Mouse (Mus musculus): ENCODE data around the gene Rock2. TPM values are rescaled to one million over a fixed set of nuclear protein-coding genes. Genes with fewer than 3 reads are reported as not detected.
"Not testable (repeated sequence)": the region's sequence is repeated elsewhere in the genome, so short reads cannot be mapped to it uniquely, and the experiment has no call there.

Rock2 gene
- total and polyA plus RNA-seq, 3 experiments, result 2.5 to 74.6 (median 71.9) TPM

DNA sequence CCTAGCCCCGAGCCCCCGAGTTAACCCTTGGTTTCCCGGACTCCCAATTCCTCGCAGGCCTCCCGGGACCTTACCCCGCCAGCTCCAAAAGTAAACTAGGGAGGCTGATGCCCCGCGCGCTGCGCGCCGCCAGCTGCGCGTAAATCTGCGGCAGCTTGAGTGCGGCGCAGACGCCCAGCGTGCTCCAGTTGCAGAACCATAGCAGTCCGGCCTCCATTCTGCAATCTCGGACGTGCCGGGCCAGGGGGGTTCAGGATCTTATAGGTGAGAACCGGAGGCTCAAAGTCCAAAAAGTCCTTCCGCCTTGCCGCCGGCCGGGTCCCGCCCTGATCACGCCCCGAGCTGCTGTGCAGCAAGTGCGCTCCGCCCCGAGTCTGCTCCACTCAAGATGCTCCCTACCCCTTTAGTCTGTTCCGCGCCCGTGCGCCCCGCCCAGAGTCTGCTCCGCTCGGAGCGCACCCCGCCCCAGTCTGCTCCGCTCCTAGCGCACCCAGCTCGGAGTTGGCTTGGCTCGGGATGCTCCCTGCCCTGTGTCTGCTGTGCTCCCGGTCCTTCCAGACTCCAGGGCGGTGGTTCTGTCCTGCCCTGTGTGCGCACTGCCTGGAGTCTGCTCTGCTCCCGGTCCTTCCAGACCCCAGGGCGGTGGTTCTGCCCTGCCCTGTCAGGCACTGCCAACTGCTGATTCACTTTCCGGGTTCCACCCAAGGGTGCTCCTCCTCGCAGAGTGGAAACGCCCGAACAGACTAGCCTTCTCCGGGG, 105.2 kb downstream of the Rock2 start, which contains the start of gene Pqlc3:
Pqlc3 (minus strand) TSS at position 670 of the 759 bp plus-strand sequence.
- peak; percentile 96 for DNase-seq

DNA sequence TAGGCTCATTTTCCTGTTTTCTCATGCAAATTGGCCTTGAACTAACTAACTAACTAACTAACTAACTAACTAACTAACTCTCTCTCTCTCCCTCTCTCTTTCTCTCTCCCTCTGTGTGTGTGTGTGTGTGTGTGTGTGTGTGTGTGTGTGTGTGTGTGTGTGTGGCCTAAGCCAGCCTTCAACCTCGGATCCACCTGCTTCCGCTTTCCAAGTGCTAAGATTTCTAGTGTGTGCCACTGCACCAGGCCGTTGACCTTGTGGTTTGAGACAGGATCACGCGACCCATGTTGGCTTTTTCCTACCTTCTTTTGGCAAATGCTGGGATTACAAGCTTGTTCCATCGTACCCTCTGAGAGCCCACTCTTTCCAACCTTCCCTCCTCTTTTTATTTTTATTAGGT, 105.9 kb downstream of the Rock2 start:
- peak; percentile 28 for DNase-seq

DNA sequence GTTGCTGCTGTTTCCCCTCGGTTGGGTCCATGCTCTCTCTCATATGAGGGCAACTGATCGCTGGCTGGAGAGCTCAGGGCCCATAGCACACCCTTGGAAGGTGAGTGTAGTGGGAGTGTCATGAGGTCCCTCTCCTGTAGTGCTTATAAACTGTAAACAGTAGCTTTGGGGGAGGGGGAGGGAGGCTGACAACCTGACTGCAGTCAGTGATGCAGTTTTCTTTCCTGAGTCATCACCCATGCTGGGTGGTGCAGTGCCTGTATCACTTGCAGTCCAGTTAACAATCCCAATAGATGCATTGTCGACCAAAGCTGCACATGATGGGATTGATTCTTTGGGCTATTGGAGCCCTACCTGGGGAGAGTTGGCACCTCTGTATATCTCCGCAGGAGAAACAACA, 106.5 kb downstream of the Rock2 start:
- DNase-seq, result no peak

- no peak for DNase-seq
These were observed 114.8 kb downstream of the Rock2 start for GRCm38 (mm10) chr12:17009466-17009865.

- DNase-seq, result peak; percentile 82
These were observed 116.6 kb downstream of the Rock2 start, which contains the start of gene 2410004P03Rik for GRCm38 (mm10) chr12:17011100-17011870. Gene 2410004P03Rik, minus strand, starts transcription at chr12:17011727.

DNA sequence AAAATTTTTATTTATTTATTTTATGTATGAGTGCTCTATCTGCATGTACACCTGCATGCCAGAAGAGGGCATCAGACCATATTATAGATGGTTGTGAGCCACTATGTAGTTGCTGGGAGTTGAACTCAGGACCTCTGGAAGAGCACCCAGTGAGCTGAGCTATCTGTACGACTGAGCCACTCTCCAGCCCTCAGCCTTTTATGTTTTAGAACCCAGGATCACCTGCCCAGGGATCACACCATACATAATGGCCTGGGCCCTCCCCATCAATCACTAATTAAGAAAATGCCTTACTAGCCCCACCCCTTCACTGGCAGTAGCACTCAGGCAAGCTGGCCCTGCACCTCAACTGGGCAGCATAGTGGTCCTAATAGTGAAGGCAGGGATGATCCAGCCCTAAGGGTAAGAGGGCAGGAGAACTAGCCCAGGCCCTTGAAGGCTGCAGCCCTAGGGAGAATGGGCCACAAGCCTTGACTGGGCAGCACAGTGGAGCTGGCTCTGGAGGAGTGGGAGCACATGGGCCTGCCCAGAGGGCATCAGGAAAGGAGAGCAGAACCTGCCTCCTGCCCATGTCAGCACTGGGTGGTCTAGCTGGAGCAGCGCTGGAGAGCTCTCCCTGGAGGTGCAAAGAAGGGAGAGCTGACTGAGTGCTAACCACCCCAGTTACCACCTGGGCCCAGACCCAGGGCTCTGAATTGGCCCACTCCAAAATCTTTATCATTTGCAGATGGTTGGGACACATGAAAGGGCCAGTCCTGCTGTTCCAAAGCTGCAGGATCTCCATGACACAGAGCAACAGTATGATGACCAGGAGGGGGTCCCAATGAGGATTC, 117.6 kb downstream of the Rock2 start:
- DNase-seq, result no peak

DNA sequence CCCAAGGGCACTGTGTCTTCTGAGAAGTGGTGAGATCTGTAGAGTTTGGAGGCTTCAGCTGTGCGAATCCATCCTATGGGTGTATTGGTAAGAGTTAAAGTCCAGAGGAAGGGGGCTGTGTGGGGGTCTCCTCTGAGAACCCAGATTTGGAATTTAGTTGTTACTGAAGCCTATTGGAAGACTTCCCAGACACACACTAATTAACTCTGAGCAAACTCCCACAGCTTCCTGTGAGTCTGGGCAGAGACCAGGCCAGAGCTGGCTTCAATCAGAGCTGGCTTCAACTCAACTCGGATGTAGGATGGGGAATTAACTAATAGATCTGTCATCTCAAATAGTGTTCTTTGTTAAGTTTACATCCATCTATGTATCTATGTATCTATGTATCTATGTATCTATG, 121.0 kb downstream of the Rock2 start:
- no peak for DNase-seq

- peak; percentile 47 for DNase-seq
These were observed 123.8 kb downstream of the Rock2 start for GRCm38 (mm10) chr12:17018468-17018867.

DNA sequence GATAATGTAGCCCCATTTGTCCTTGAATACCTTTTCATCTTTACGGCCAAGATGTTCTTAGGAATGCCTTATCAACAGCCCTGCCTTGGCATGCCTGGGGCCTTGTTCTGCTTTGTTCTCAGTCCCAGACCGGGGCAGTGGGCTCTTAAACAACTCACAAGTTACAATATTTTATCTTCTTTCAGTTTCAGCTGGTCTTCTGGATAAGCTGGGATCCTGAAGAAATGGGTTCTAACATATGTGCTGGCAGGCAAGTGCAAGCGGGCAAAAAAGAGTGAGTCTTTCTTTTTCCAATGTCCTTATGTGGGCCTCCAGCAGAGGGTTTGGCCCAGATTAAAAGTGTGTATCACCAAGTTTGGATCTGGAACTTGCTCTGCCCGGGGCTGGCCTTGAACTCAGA, 126.4 kb downstream of the Rock2 start:
- not testable (repeated sequence) for DNase-seq

DNA sequence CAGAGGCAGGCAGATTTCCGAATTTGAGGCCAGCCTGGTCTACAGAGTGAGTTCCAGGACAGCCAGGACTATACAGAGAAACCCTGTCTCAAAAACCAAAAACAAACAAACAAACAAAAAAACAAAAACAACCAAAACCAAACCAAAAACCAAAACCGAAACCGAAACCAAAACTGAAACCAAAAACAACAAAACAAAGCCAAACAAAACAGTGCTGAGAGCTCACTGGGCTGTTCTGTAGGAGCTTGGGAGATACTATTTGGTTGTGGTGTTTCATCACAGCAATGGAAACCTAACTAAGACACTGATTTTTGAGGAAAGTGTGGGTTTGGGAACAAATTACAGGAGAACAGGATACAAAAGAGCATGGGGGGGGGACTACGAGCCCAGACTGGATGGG, 127.5 kb downstream of the Rock2 start:
- no peak for DNase-seq

GRCm38 (mm10) chr12:17024554-17025110, 129.9 kb downstream of the Rock2 start:
- no peak for DNase-seq

DNA sequence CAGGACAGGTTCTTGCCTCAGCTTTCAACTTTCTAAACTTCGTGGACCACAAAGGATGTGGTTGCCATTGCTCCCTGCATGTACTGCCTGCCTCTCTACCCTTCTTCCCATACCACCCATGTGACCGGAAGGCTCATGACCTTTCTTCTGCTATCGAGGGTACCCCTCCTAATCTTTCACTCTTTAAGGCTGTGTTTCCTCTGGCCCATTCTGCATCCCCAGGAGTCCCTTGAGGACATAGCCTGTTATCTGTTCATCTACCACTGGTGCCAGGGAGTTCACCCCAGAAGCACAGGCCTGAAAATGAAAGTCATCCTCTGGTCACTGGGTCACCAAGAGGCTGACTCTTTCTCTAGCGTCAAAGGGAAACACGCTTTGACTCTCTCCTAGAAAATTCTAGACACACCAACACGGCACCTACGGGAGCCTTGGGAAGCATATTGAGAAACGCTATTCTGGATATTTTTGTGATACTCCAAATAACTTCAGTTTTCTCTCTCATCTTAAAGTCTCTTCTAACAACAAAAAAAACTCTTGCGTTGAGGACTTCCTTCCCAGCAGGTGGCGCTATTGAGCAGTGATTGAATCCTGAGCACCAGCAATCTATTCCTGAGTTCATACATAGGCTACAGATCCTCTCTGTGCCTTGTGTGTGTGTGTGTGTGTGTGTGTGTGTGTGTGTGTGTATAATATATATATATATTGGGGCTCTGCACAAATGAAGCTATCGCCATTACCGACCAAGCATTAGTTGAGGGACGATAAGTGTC, 138.2 kb downstream of the Rock2 start:
- DNase-seq, result peak; percentile 47

GRCm38 (mm10) chr12:17033464-17033841, 138.8 kb downstream of the Rock2 start:
- no peak for DNase-seq

- no peak for DNase-seq
These were observed 140.0 kb downstream of the Rock2 start for GRCm38 (mm10) chr12:17034671-17035070.

DNA sequence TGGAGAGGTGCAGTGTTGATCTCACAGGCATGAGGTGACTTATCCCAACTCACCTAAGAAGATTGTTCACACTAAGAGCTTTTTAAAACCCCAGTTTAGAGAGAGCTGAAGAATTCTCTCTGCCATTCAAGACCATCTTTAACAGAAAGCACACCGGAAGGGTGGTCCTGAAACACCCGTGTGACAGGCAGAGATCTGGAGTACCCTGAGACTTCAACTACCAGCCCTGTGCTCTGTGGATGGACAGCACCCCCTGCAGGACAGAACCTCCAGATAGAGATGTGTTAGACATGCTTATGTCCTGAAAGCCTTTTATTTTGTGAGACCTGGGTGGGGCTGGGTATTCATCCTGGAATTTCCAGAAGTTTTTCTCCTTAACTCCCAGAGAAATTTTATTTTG, 140.4 kb downstream of the Rock2 start:
- DNase-seq, result no peak

GRCm38 (mm10) chr12:17036532-17036931, 141.8 kb downstream of the Rock2 start:
- DNase-seq, result no peak

GRCm38 (mm10) chr12:17037053-17037610, 142.4 kb downstream of the Rock2 start:
- peak; percentile 11 for DNase-seq
